23 mouse cellular contexts compared by ENCODE assay signal in the genomic region with DNA sequence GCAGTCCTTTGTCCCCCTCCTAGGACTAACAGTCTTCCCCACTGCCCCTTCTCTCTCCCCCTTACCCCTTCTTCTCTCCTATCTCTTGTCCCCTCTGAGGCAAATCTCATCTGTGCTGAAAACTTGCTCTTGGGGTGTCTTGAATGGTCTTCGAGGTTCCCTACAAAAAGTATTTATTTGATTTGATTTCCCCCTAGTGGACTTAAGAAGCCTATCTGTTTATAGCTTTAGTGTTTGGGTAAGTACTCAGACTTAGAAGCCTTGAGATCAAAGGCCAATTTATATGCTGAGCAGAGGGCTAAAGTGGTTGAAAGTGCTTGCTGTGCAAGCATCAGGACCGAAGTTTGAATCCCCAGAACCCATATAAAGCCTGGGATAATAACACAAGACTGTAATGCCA. TPM values are rescaled to one million over a fixed set of nuclear protein-coding genes. Genes with fewer than 3 reads are reported as not detected.
DNase-seq lines count a peak whose midpoint lies in the region; ATAC-seq and TF ChIP-seq lines count a peak whose summit lies in the region.
"Had no signal": no experiment of that assay in that cellular context is flagged by ENCODE, and none has a peak within 500 bp of the region (broad histone marks: within the 10 kb centered on the region; RNA-seq: fewer than 3 reads in every experiment).

No protein-coding gene starts in this region.

- no peaks in the 10 kb centered on the region for H3K36me3 ChIP-seq in intestine, postnatal 0 days (ENCODE audit: control insufficient read depth, insufficient read depth)
- H3K36me3 ChIP-seq in intestine, embryonic 15.5 days: no peaks in the 10 kb centered on the region
- no peaks in the 10 kb centered on the region for H3K36me3 ChIP-seq in liver, embryonic 14.5 days (replicated peaks; ENCODE audit: control insufficient read depth, insufficient read depth, low read depth)
- H3K36me3 ChIP-seq in stomach, postnatal 0 days (ENCODE audit: control insufficient read depth, insufficient read depth, low read length): no peaks in the 10 kb centered on the region
- H3K36me3 ChIP-seq: embryonic facial prominence, embryonic 10.5 days; forebrain, embryonic 15.5 days; heart, embryonic 13.5 days; lung, embryonic 15.5 days; midbrain, embryonic 15.5 days; neural tube, embryonic 12.5 days had no signal

- H3K4me3 ChIP-seq in intestine, postnatal 0 days (ENCODE audit: low read depth, low read length): no peak overlapping the region
- no peak overlapping the region for H3K4me3 ChIP-seq in intestine, embryonic 15.5 days (replicated peaks)
- H3K4me3 ChIP-seq in liver, embryonic 14.5 days (ENCODE audit: insufficient read depth in 1 of 2, low read depth in 2 of 2, low read length in 2 of 2): no peak overlapping the region
- H3K4me3 ChIP-seq in stomach, postnatal 0 days (ENCODE audit: low read depth, low read length): no peak overlapping the region
- H3K4me3 ChIP-seq: embryonic facial prominence, embryonic 10.5 days; forebrain, embryonic 15.5 days; heart, embryonic 13.5 days; lung, embryonic 15.5 days; midbrain, embryonic 15.5 days; neural tube, embryonic 12.5 days had no signal

- TF ChIP-seq EP300 in liver, embryonic 14.5 days (IDR thresholded peaks at IDR 0.05; ENCODE audit: low read depth): no peak
- TF ChIP-seq EP300 in stomach, postnatal 0 days (optimal IDR thresholded peaks at IDR 0.05): no peak

- no peaks in the 10 kb centered on the region for H3K9me3 ChIP-seq in intestine, postnatal 0 days (ENCODE audit: control insufficient read depth)
- H3K9me3 ChIP-seq in intestine, embryonic 15.5 days: no peaks in the 10 kb centered on the region
- H3K9me3 ChIP-seq in liver, embryonic 14.5 days (ENCODE audit: control insufficient read depth, low read length): no peaks in the 10 kb centered on the region
- no peaks in the 10 kb centered on the region for H3K9me3 ChIP-seq in stomach, postnatal 0 days (ENCODE audit: control insufficient read depth, low read length)
- H3K9me3 ChIP-seq: embryonic facial prominence, embryonic 10.5 days; forebrain, embryonic 15.5 days; heart, embryonic 13.5 days; lung, embryonic 15.5 days; midbrain, embryonic 15.5 days; neural tube, embryonic 12.5 days had no signal

- no peaks in the 10 kb centered on the region for H3K27me3 ChIP-seq in intestine, postnatal 0 days (replicated peaks; ENCODE audit: control insufficient read depth, insufficient read depth, low read length)
- H3K27me3 ChIP-seq in intestine, embryonic 15.5 days (replicated peaks): no peaks in the 10 kb centered on the region
- no peaks in the 10 kb centered on the region for H3K27me3 ChIP-seq in liver, embryonic 14.5 days (ENCODE audit: control insufficient read depth, insufficient read depth, low read length)
- H3K27me3 ChIP-seq in stomach, postnatal 0 days (ENCODE audit: control insufficient read depth, insufficient read depth, low read length): no peaks in the 10 kb centered on the region
- H3K27me3 ChIP-seq: forebrain, embryonic 15.5 days; heart, embryonic 13.5 days; lung, embryonic 15.5 days; midbrain, embryonic 15.5 days; neural tube, embryonic 12.5 days had no signal

- no peak for DNase-seq in liver, embryonic 14.5 days (ENCODE audit: low read depth in 3 of 3, low spot score in 3 of 3)
- DNase-seq in liver (no peak), ES-CJ7 (ENCODE audit: low read depth, low spot score) (peak; percentile 13)
- DNase-seq in stomach, postnatal 0 days (ENCODE audit: low spot score): no peak
- no peak for DNase-seq in testis, postnatal 10 days (ENCODE audit: low spot score)
- DNase-seq: cerebellum, adult 11 months; gastrocnemius, postnatal 25 days; heart, adult 18-20 months; heart, postnatal 4 days; kidney, adult 18-20 months; kidney, postnatal 14 days; right cerebral cortex, postnatal 14 days had no signal

- H3K27ac ChIP-seq in intestine, postnatal 0 days (ENCODE audit: low read depth, low read length): no peak overlapping the region
- no peak overlapping the region for H3K27ac ChIP-seq in intestine, embryonic 15.5 days
- H3K27ac ChIP-seq in liver, embryonic 14.5 days: no peak overlapping the region
- no peak overlapping the region for H3K27ac ChIP-seq in stomach, postnatal 0 days (replicated peaks)
- H3K27ac ChIP-seq: embryonic facial prominence, embryonic 10.5 days; forebrain, embryonic 15.5 days; heart, embryonic 13.5 days; lung, embryonic 15.5 days; macrophage; midbrain, embryonic 15.5 days; neural tube, embryonic 12.5 days had no signal

- H3K4me1 ChIP-seq in intestine, postnatal 0 days (replicated peaks; ENCODE audit: control insufficient read depth, insufficient read depth, low read length): no peaks in the 10 kb centered on the region
- no peaks in the 10 kb centered on the region for H3K4me1 ChIP-seq in intestine, embryonic 15.5 days (replicated peaks)
- no peaks in the 10 kb centered on the region for H3K4me1 ChIP-seq in liver, embryonic 14.5 days (replicated peaks; ENCODE audit: control insufficient read depth in 2 of 2, insufficient read depth in 2 of 2, low read length in 1 of 2)
- no peaks in the 10 kb centered on the region for H3K4me1 ChIP-seq in stomach, postnatal 0 days (replicated peaks; ENCODE audit: control insufficient read depth, insufficient read depth)
- H3K4me1 ChIP-seq: embryonic facial prominence, embryonic 10.5 days; forebrain, embryonic 15.5 days; heart, embryonic 13.5 days; lung, embryonic 15.5 days; midbrain, embryonic 15.5 days; neural tube, embryonic 12.5 days had no signal

- WGBS in intestine, postnatal 0 days: 45% methylated on average over 2 of the region's 2 CpGs
- WGBS in intestine, embryonic 15.5 days: 48% methylated on average over 2 of the region's 2 CpGs
- WGBS in liver, embryonic 14.5 days (ENCODE audit: insufficient replicate concordance): 37% methylated on average over 2 of the region's 2 CpGs
- WGBS in stomach, postnatal 0 days: 69% methylated on average over 2 of the region's 2 CpGs

- H3K9ac ChIP-seq in intestine, postnatal 0 days (ENCODE audit: low read depth, low read length): no peak overlapping the region
- no peak overlapping the region for H3K9ac ChIP-seq in intestine, embryonic 15.5 days
- no peak overlapping the region for H3K9ac ChIP-seq in liver, embryonic 14.5 days (replicated peaks)
- H3K9ac ChIP-seq in stomach, postnatal 0 days (ENCODE audit: low read length): no peak overlapping the region
- H3K9ac ChIP-seq: forebrain, embryonic 15.5 days; heart, embryonic 13.5 days; lung, embryonic 15.5 days; midbrain, embryonic 15.5 days; neural tube, embryonic 12.5 days had no signal

- ATAC-seq in intestine, postnatal 0 days: no peak
- ATAC-seq in intestine, embryonic 15.5 days: no peak
- ATAC-seq in liver, embryonic 14.5 days (ENCODE audit: insufficient read depth): no peak
- no peak for ATAC-seq in stomach, postnatal 0 days (ENCODE audit: low FRiP score, low TSS enrichment)
- ATAC-seq: forebrain, embryonic 15.5 days; midbrain, embryonic 15.5 days had no signal

- TF ChIP-seq CTCF in intestine, postnatal 0 days (IDR thresholded peaks at IDR 0.05; ENCODE audit: low read depth): peak; percentile 24; the same call in 1 of the 2 replicates
- TF ChIP-seq CTCF in liver, embryonic 14.5 days (IDR thresholded peaks at IDR 0.05; ENCODE audit: low read depth): 0 out of 2 replicates have a peak, but pooled peaks have one; percentile 10
- peak; percentile 49 for TF ChIP-seq CTCF in stomach, postnatal 0 days (IDR thresholded peaks at IDR 0.05; ENCODE audit: low read depth)

- H3K4me2 ChIP-seq in intestine, postnatal 0 days (replicated peaks; ENCODE audit: low read depth): no peak overlapping the region
- H3K4me2 ChIP-seq in intestine, embryonic 15.5 days (replicated peaks): no peak overlapping the region
- no peak overlapping the region for H3K4me2 ChIP-seq in liver, embryonic 14.5 days (ENCODE audit: low read depth)
- no peak overlapping the region for H3K4me2 ChIP-seq in stomach, postnatal 0 days (replicated peaks; ENCODE audit: low read depth)
- H3K4me2 ChIP-seq: forebrain, embryonic 15.5 days; heart, embryonic 13.5 days; lung, embryonic 15.5 days; midbrain, embryonic 15.5 days; neural tube, embryonic 12.5 days had no signal

RNA-seq across cellular contexts. Expression of gene Slc40a1, which starts 22.7 kb away (rescaled TPM):
- 526 and 605 TPM in 2 replicates for polyA plus RNA-seq in intestine, postnatal 0 days (2015; fragmentation: Nextera tagmentation; extraction: Ambion mirVana)
- polyA plus RNA-seq in intestine, embryonic 15.5 days (2015; fragmentation: Nextera tagmentation; extraction: Ambion mirVana): 143 and 151 TPM in 2 replicates
- polyA plus RNA-seq in liver, embryonic 14.5 days (2012; rRNA removed): 37.3 and 43.8 TPM in 2 replicates
- polyA plus RNA-seq in liver, embryonic 14.5 days (2014; fragmentation: Nextera tagmentation; extraction: Ambion mirVana): 121 and 124 TPM in 2 replicates
- 54.2 and 65.5 TPM in 2 replicates for polyA plus RNA-seq in stomach, postnatal 0 days (2015; fragmentation: Nextera tagmentation; extraction: Ambion mirVana)

RNA-seq across cellular contexts. Expression of gene Gm5269, which starts 58.9 kb away (rescaled TPM):
- polyA plus RNA-seq in intestine, postnatal 0 days (2015; fragmentation: Nextera tagmentation; extraction: Ambion mirVana): not detected in 2 replicates
- not detected in 2 replicates for polyA plus RNA-seq in intestine, embryonic 15.5 days (2015; fragmentation: Nextera tagmentation; extraction: Ambion mirVana)
- 0.25 TPM in 1 of 2 replicates, not detected in the other for polyA plus RNA-seq in liver, embryonic 14.5 days (2012; rRNA removed)
- not detected in 2 replicates for polyA plus RNA-seq in liver, embryonic 14.5 days (2014; fragmentation: Nextera tagmentation; extraction: Ambion mirVana)
- polyA plus RNA-seq in stomach, postnatal 0 days (2015; fragmentation: Nextera tagmentation; extraction: Ambion mirVana): not detected in 2 replicates
- polyA plus RNA-seq: cortical plate, adult 2 months; embryonic facial prominence, embryonic 10.5 days; forebrain, embryonic 15.5 days; heart, embryonic 13.5 days; limb, embryonic 14.5 days; lung, embryonic 15.5 days; macrophage; midbrain, embryonic 15.5 days; neural tube, embryonic 12.5 days had no signal
